Mouse (Mus musculus) left cerebral cortex, adult 9 months (tissue): ENCODE measurements around the gene Cdc42ep1.
"Not testable (repeated sequence)": the region's sequence is repeated elsewhere in the genome, so short reads cannot be mapped to it uniquely, and the experiment has no call there.

ENCODE experiments used
- DNase-seq, 2 experiments: peaks; one replicate each; pipeline ENCODE4 v3.0.0; 2022; ENCODE audit warnings: low spot score in 2 of 2

Cdc42ep1 gene

DNA sequence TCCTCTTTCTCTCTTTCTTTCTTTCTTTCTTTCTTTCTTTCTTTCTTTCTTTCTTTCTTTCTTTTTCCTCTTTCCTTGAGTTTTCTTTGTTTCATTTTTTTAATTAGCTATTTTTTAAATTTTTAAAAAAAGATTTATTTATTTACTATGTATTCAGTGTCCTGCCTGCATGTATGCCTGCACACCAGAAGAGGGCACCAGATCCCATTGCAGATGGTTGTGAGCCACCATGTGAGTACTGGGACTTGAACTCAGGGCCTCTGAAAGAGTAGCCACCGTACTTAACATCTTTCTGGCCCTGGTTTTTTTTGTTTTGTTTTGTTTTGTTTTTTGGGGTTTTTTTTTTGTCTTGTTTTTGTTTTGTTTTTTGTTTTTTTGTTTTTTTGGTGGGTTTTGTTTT lies 12.8 kb upstream of the Cdc42ep1 start:
- DNase-seq, result no peak

DNA sequence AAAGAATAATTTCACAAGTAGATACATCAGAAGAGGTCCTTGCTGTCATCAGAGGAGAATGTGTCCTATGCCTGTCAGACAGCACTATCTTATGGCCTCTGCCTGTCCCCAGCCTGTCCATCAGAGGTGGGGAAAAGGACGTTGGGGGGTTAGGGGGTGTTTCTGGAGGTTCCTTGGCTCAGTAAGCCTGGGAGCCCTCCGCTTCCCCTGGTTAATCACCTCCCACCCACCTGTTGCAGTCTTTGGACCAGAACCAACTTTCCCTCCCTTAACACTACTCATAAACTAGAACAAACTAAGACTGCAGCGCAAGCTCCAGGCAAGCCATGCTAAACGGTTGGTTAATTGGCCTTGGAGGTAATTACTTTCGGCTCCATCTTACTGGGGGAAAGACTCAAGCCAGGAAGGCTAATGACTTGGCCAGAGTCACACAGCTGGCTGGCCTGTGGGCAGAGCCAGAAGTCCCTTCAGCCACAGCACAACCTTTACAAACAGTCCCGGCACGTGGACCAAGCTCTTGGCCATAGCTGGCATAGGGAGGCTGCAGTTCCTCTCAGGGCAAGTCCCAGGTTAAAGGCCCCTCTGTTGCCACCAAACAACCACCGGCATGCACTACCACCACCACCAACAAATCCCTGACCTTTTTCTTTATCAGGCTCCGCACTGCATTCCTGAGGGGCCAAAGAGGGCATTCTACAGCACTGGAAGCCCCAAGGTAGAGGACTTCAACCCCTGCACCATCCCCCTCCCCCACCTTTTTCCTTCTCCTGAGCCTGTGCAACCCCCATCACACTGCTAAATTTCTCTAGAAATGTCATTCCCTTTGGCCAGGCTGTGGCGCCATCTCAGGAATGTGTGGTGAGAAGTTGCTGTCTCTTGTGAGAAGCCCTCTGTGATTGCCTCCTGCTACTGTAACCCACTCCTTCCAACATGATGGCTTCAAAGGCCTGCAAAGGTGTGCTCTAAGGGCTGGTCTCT lies 11.4 kb upstream of the Cdc42ep1 start:
- DNase-seq, result no peak

DNA sequence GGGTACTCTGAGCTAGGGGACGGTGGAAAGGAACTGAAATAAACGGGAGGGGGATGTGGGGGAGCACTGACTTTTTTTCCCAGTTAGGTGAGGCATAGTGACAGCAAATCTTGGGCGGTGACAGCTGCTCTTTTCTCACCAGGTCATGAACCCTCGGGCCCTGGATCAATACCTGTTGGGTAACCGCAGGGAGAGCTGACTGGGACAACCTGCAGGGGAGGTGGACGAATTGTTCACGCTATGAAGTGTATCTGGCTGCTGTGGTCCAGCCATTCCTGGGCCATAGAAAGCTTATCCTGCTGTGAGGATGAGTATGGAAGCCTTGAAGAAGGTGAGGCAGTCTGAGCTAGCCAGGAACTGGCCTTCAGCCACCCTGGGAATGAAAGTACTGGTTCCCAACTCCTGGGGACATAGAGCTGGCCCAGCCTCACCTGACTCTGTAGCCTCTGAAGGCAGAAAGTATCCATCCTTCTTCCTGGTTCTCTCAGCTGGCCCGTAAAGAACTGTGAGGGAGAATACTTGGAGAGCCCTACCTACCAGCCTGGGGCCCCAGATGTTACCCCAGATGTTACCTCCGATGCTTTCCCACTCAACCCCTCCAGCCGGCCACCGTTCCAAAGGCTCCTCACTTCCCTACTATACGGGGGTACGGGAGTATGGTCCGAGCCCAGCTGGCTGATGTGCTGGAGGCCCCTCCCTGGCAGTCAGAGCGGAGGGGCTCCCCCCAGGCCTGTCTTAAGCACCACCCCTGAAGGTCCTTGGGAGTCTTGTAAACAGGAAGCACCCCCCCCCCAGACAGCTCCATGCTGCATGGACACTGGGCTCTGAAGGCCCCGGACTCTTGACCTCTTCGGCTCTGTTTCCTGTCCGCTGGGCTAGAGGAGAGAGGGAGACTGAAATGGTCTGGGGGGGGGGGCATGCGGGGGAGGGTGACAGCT lies 10.4 kb upstream of the Cdc42ep1 start:
- DNase-seq, result no peak

DNA sequence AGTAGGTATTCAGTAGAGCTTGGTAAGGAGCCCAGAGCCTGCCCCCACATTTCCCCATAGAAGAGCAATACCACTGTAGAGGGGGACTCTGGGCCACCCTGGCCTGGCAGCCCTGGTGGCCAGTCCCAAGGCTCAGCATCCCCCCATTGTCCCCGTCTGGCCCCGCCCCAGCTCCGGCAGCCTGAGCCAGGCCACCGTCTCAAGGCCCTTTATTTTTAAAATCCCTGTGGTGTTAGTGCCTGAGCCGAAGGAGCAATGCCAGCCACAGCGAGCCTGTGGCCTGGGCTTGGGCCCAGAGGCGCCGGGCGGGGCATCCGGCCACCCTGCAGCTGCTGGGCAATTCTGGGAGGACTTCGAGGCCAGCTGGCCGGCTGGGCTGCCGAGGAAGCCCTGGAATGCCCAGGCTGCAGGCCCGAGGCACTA lies 9.7 kb upstream of the Cdc42ep1 start:
- peak; percentile 57 to 70 for DNase-seq

DNA sequence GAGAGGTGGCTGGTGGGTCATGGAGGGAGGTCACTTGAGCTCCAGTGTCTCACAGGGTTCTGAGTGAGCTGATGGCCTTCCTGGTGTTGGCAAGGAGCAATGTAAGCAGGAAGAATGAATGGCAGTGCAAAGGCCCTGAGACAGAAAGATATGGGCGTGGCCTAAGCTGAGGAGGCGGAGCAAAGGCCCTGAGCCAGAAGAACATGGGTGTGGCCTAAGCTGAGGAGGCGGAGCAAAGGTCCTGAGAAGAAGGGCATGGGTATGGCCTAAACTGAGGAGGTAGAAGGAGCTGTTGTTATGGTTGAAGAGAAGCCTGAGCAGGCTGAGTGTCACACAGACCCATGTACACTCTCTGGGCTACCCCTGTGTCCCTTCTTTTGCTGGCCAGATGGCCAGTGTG lies 8.8 kb upstream of the Cdc42ep1 start:
- no peak for DNase-seq

DNA sequence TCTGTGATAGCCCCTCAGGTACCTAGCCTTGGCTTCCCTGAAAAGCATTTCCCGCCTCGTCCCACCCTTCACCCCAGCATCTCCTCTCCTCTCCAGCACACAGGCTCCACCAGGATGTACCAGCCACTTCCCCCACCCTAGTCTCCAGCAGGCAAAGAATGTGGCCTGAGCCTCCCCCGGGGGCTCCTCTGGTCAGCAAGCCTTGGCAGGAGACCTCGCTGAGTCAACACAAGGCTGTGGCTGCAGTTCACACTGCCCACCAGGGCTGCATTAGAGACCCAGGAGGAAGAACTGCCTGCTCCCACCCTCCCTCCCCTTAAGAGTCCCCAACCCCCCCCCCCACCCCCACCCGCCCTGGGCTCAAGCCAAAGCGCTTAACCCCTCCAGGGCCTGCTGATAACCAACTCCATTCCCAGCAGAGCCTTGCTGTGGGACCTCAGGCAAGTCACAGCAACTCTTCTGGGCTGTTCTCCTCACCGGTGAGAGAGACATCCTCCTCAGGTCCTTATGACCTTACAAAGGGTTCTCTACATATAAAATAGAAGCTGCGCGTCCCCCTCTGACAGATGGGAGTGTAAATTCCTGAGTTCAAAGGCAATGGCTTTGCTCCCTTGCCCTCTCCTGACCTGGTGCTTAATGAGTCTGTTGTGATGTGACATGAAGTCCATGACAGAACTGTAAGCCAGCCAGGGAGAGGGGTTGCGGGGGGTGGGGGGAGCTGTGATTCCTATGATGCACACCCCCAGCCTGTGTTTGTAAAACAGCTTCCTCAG lies 8.0 kb upstream of the Cdc42ep1 start:
- no peak for DNase-seq

DNA sequence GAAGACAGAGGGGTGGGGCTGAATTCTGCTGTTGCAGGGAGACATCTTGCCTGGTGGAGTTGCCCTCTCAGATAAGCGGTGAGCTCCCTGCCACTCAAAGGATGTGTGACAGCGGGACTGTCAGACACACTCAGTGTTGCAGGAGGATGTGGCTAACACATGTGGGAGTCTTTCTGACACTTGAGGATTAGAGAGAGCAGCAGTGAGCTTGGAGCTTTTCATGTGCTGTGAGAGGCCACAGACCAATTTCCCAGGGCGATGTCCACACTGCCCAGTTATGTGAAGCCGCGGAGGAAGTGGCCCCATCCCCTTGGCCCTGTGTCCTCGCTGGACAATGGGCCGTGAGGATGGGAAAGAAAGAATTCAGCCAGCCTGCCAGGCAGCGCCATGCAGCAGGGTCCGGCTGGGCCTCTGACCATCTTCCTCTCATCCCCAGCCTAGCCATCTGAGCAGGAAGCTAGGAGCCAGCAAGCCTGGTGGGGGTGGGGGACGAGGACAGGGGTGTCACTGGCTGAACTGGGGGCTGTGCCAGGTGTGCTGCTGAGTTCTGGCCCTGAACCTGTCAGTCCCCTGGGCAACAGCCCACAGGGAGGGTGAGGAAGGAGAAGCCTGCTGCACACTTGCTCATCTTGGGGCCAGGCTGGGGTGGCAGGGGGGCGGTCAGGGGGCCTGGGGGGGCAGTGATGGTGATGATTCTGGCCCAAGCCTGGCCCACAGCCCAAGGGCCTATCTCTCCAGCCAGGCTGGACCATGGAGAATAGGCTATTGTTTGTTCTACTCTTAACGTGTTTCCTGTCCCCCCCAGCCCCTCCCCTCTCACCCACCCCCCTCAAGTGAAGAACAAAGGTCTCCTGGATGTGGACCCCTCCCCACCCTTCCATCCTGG lies 7.0 kb upstream of the Cdc42ep1 start:
- DNase-seq, result no peak

DNA sequence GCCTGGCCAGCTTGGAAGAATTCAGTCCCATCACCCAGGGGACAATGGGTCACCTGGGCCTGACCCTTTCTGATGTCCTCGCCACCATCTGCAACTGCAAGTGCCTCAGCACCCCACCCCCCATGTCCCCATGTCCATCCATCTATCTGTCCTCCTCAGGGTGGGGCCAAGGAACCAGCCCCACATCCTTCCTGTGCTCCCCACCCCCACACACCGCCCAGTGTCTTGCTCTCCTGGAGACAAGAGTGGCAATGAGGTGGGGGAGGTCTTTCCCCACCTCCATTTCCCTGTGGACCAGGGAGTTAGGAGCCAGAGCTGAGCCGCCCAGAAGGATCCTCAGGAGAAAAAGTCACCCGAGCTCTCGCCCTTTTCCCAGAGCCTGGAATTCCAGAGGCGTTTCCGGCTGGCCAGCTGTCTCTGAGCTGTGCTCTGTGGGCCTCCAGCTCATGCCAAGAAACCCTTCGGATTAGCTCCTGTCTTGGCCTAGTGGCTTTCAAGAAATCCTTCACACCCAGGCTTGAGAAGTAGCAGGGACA lies 6.3 kb upstream of the Cdc42ep1 start:
- DNase-seq, result no peak

DNA sequence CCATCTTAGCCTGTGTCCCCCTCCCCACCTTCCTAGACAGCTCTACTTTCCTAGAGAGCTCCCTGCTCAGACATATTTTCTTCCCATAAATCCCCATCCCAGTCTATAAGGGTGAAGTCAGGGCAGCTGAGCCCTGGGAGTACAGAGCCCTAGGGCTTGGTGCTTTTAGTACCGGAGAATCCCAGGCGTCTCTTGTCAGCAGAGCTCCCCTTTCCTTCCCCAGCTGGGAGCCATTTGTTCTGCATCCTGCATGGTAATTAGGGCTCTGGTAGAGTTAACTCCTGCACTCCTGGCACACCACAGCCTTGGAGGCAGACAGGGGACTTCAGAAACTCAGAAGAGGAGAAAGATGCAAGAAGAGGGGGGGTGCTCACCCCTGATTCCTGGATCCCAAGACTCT lies 2.7 kb upstream of the Cdc42ep1 start:
- no peak for DNase-seq

DNA sequence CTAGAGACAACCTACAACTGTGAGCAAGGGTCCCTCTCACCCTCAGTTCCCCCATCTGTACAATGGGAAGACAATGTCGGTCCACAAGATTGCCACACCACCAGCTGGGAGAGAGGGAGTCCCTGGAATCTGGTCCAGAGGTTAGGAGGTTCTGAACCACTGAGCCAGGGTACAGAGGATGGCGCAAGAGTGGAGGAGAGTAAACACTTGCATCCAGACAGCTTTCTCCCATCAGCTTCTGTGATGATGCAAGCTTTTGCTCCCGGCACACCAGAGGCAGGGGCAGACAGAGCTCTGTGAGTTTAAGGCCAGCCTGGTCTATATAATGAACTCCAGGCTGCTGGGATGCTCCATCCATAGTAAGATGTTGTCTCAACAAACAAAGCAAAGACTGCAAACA lies 2.2 kb upstream of the Cdc42ep1 start:
- no peak for DNase-seq

DNA sequence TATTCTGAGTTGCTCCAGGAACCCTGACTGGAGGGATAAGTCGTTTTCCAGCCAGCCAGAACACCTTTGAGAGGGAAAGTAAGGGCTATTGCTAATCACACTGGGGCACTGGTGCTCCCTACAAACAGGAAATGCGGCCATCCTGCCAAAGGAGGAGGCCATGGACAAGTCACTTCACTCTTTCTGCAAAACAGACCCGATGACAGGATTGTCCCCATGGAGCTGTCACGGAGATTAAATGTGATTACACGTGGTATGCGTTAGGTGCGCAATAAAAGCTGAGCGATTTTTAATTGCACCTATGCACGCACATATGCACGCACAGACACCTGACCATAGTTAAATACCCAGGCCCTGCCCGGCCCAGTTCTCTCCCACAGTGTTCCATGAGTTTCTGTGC lies 1.7 kb upstream of the Cdc42ep1 start:
- DNase-seq, result no peak

DNA sequence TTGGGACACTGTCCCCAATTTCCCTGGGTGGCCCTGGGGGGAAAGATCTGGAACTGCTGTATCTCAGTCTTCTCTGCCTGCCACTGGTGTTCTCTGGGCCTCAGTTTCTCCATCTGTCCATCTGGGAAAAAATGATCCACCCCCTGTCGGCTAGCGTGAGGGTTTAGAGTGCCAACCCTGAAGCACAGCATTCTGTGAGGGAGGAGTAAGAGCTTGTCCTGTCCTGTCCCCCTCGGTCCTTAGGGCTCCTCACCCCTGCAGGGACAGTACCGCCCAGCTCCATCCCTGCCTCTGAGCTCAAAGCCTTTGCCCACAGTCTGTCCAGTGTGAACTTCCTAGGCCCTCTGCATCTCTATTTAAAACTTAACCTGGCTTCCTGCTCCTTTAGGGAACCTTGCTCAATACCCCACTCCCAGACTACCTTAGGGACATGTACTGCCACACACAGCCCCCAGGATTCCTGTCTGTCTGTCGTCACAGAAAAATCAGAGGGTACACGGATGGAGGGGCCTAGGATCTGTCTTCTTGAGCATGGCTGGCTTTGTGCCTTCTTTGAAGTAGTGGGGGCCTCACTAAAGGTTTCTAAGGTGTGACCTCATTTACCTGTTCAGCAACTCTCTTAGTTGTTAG lies 1.1 kb upstream of the Cdc42ep1 start:
- DNase-seq, result no peak

DNA sequence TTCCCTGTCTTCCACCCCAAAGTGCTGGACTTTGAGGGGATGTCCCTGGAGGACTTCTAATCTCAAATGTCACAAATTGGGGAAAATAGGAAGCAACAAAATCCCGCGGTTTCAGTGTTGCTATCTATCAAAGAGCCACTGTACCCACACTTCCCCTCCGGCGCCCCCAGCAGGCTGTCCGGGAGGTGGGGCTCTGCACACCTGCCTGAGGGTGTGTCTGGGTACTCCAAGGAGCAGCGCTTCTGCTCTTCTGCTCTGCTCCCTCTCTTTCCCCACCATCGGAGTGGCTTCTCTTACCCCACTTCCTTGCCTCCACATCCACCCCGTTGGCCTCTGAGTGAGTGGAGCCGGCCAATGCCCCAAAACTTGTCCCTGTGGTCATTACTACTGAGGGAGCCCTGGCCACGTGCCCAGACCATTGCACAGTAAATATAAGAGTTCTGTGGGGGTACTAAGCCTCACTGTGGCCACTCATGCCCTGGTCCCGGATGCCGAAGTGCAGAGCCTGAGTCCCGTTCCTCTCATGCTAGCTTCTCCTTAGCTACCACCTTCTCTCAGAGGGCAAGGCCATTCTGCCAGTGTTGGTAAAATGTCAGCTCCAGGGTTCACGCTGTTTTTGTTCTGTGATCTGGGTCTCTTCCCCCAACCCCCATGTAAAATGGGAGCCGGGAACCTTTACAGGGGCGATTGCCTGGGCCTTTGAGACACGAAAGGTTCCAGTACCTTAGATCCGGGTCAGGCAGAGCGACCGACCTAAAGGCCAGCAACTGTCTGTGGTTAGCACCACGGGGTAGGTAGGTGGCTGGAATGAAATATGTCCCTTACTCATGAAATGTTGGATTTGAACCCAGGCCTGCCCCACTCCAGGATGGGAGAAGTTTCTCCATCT lies 1.4 kb downstream of the Cdc42ep1 start:
- no peak for DNase-seq

DNA sequence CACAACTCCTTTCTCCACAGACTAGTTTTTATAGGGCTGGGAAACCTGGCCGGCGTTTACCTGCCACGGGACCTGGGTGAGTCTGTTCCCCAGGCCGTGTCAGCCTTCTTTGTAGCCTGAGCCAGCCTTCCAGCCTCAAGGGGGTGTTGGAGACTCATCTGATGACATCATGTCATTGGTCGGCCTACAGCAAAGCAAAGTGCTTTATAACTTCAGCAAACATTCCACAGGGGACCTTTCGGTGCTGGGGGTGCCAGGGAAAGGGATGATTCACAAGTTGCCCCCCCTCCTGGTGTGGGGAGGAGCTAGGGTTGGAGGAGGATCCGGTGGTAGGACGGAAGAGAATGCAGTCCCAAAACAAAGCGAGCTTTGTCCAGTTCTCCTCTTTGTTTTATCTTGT lies 2.4 kb downstream of the Cdc42ep1 start:
- DNase-seq, result no peak

DNA sequence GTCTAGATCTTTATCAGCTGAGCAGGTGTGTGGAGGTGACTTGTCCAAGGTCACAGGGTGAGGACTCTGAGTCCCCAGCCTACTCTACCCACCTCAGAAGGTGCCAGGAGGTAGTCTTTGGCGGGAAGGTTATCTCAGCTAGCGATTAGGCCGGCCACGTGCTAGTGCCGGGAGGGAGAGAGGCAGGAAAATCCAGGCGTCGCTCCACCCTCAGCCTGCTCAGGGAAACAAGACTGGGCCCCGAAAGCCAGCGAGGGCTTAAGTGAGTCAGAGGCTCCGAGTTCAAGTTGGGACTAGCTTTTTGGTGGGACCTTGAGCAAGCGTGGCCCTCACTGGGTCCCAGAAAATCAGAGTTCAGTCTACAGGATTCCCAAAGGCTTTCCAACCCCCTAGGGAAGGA lies 2.9 kb downstream of the Cdc42ep1 start:
- no peak for DNase-seq

DNA sequence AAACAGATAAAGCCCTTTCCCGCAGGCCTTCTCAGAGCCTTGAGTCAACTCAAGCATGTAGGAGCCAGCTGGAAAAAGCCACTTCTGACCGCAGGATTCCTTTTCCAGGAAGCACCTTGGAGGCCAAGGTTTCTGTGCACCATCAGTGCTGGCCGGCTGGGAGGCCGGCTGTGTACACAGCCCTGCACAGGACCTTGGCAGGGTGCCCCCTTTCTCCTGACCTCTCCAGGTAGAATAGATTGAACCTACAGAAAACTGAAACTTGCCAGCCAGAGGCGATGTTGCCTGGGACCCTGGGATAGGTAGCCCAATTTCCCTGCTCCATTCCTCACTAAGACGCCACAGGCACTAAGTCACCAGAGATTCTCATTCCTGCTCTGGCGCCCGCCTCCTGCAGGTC lies 3.4 kb downstream of the Cdc42ep1 start:
- no peak for DNase-seq

DNA sequence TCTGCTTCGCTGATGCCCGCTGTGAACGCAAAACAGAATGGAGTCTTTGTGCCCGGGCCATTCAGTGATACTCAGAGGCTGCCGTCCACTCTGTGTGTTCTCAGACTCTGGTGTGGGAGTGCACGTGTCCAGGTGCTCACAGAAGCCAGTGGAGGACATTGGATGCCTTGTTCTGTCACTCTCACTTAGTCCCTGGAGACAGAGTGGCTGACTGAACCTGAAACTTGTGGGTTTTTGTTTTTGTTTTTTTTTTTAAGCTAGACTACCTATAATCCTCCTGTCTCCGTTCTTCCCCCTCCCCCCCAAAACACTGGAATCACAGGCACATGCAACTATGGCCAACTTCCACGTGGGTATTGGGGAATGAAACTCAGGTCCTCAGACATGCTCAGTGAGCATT lies 3.9 kb downstream of the Cdc42ep1 start:
- DNase-seq, result no peak

DNA sequence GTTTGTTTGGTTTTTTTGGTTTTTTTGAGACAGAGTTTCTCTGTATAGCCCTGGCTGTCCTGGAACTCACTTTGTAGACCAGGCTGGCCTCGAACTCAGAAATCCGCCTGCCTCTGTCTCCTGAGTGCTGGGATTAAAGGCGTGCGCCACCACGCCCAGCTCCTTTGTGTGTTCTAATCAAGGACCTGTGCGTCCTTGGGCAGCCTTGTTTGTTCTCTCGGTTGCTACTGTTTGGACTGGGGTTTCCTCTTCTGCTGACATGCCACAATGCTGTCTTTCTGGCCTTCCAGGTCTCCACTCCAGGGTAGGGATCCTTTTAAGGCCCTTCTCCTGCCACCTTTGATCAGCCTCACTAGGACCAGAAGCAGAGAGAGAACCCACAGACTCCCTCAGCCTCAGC lies 4.4 kb downstream of the Cdc42ep1 start:
- not testable (repeated sequence) for DNase-seq

DNA sequence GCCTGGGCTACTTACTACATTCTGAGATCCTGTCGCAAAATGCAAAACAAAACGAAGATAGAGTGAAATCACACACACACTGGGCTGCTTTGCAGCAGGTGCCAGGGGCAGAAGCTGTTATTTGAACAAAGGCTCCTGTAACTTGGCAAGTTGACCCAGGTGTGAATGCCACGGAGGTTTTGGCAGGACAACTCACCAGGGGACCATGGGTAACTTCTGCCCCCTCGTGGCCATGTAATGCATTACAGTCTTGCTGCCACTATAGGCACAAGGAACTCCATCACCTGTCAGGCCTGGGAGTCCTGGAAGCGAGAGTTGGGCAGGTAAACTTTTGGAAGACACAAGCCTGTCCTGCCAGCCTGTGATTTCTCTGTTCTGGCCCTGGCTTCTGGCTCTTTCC lies 6.0 kb downstream of the Cdc42ep1 start:
- peak in 1 of 2 experiments; percentile 82 for DNase-seq
